Mouse (Mus musculus) B cell, adult 2 months (primary cell): ENCODE data around the gene Ube3b.

ENCODE experiments used
- DNase-seq, 2 experiments: peaks; one replicate each; pipeline ENCODE4 v3.0.0; 2022

Gene Ube3b

DNA sequence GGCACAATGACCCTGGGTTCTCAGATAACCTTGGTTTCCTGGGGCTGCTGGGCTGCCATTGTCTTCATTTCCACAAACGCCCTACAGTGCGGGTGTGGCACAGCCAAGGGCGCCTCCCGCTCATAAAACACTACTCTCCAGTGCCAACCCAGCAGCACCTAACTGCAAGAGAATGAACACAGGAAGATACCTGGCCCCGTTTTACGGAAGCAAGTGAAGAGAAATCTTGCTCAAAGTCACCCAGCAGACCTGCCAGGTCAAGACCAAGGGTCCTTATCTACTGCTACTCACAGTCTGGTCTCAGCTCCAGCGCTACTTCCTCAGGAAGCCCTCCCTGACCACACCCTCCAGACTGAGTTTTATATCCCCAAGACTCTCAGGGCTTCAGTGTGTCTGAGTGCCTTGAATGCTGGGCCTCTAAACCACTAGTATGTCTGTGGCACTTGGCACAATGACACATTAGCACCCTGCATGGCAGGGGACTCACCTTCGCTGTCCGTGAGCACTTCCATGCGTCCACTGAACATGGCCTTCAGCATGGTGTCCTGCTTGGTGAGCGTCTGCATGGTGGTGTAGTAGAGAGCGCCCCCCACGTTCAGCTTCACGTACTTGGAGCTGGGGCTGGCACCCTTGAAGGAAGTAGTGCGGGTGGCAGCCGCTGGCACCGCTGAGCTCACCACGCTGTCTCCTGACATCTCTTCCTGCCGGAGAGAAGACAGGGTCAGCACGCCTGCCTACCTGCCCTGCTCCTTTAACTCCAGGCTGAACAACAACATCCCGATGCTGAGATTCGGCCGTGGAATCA is 5.8 kb upstream of the Ube3b start:
- DNase-seq: peak in 1 of 2 experiments; percentile 28

DNA sequence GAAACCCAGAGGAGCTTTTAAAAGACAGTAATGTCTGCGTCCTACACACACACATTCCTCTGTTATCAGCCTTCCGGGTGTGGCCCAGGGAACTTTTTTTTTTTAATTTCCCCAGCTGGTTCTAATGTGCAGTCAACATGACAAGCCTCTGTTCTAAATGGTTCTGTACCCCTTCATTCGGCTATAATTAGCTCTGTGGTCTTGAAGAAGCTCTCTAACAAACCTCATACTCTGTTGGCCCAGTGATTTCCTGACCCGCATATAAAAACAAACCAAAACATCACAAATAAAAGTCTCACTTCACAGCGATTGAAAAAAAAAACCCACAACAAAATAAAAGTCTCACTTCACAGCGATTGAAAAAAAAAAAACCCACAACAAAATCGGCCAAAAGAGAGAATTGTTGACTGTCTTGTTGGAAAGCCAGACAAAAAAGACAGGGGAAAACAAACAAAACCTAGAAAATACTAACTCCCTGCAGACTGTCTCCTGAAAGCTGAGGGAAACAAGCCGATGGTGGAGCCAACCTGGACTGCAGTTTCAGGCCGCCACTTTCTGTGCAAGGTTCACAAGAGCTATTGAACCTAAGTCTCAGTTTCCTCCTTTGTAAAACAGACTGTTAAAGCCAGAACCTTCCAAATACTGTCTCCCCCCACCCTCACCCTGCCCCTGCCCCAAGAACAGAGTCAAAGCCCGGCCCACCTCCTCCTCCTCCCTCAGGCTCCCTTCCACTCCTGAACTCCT is 2.1 kb upstream of the Ube3b start:
- DNase-seq: peak; percentile 34 to 40

DNA sequence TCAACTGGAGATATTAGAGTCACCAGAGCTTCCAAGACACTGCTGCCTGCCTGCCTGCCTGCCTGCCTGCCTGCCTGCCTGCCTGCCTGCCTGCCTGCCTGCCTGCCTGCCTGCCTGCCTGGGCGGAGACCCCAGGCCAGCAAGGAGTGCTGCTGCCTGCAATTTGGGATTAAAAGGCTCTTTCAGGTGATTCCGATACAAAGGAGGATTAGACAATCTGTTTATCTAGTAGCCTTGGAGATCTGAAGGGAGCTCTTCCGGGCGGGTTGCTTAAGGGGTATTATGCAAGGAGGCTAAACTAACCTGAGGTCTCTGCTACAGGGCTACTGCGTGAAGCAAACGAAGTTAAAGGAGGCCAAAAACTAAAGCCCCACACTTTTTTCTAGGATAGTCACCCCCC is 1.5 kb upstream of the Ube3b start:
- DNase-seq: peak in 1 of 2 experiments; percentile 21

DNA sequence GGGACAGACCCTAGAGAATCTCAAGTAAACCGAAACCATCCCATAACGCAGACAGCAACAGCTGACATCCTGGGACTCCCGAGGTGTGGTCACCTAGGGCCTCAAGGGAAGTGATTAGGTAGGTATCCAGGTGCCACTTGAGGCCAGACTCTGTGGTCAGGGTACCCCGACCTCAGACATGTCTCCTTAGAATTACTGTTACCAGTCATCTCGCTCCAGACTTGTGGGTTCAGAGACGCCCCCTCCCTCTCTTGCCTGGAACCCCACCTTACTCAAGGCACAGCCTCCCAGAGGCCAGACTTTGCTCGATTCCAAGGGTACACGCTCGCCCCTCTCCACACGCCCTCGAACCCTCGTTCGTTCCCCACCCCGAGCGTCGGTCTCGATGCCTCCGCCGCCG is 644 bp upstream of the Ube3b start:
- peak; percentile 50 to 51 for DNase-seq

DNA sequence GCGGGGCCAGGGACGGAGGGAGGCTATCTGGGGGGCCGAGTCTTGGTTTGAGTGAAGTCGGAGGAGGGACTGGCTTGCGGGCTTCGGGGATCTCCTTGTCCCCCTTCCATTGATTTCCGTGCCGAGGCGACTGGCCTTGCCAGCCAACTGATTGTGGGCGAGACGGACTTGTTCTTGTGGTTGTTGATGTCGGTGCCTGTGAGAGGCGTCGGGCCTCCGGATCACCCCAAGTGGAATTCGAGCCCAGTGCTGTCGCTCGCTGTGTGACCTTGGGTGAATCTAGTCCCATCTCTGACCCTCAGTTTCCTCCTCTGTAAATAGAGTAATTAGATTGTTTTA is 575 bp downstream of the Ube3b start:
- no peak for DNase-seq

DNA sequence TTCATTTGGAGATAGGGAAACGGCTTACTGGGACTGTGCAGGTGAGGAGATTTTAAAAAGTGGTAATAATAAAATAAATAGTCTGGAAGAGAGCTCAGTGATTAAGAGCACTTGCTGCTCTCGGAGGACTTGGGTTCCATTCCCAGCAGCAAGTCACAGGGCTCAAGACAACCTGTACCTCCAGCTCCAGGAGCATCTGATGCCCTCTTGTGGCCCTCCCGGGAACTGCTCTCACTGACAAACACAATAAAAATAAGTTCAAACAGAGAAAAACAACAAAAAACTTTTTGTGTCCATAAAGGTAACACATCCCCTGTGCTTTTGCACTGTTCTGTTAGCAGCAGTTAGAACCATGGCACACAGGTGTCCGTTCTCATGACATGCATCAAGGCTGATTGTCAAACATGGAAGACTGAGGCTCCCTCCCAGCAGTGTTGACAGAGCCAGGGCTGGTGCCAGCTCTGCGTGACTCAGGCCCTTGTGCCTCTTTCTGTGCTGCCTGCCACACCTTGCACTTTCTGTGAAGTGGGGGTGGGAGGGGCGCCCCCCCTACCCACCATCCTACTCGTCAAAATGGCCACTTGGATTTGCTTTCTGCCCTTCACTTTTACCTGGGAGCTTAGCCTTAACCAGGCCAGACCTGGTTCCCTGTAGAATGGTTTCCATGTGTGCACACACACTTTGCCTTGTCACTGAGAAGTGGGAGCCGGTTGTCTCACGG is 2.9 kb downstream of the Ube3b start:
- peak; percentile 81 to 84 for DNase-seq

DNA sequence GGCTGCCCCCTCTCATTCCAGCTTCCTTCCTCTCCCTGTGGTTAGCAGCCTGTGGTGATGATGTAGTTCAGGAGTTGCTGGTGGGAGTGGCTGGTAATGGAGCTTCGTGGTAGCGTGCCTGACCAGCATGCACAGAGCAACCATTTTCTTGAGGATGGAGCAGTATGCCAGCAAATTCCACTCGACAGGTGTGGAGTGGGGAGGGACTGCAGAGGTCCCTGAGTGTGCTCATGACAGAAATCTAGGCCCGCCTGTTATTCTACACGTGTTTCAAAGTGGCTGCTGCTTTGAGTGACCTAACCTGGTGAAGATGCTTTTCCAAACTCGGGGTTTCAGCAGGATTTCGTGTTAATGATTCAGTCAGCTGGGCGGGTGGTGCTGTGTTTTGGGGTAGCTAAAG is 4.0 kb downstream of the Ube3b start:
- no peak for DNase-seq

DNA sequence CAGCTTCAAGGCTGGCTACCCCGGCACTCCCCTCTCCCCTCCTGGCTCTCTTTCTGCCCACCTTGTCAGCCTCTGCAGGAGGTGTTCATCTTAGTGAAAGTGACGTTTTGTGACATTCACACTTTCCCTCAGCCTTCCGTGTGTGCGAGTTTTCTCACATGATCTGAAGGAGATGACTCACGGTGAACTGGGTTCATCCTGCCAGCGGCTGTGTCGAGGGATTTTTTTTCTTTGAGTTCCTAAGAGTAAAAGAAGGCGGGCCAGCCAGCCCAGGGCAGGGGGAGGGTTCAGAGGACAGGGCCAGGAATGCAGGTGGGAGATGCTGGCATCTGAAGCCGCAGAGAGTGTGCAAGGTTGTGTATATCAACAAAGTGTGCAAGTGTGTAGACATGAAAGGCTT is 12.8 kb downstream of the Ube3b start:
- DNase-seq: no peak

DNA sequence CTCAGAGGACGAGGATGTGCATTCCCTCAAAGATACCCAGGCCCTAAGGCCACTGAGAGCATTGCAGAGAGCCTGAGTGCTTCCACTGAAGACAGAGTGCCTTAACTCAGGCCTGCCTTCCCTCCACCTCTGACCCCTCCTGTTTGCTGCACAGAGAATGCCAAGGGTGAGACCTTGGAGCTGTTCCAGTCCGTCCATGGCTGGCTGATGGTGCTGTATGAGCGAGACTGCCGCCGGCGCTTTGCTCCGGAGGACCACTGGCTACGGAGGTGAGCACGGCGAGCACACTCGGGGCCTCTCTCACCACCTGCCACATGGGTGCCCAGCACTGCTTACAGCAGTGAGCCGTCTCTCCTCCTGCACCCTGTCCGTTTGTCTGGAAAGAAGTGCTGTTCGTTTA is 26.2 kb downstream of the Ube3b start:
- DNase-seq: no peak

DNA sequence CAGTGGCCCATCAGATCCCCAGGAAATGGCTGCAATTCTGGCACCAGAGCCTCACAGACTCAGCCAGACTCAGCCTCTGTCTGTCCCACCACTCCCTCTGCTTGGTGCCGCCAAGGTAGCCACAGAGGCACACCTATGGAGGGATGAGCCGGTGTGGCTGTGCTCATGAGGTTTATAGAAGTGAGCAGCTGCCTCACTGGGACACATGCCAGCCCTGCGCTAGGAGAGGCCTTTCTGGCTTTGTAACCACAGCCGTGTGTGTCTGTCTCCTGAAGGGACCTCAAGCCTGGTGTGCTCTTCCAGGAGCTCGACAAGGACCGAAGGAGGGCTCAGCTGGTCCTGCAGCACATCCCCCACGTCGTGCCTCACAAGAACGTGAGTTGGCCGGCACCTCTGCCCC is 26.9 kb downstream of the Ube3b start:
- DNase-seq: no peak

DNA sequence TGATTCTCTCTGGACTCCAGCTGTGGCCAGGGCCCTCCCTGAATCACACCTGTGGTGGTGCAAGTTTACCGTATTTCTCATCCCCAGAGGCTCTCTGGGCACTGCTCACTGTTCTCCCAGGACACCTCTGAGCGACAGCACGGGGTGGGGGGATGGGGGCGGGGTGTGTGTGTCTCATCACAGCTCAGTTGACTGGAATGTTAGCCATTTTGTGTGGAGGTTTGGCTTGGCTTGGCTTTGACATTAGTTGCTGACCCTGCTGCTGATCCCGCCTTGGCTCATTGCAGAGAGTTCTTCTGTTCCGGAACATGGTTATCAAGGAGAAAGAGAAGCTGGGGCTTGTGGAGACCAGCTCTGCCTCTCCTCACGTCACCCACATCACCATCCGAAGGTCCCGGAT is 27.4 kb downstream of the Ube3b start:
- no peak for DNase-seq

DNA sequence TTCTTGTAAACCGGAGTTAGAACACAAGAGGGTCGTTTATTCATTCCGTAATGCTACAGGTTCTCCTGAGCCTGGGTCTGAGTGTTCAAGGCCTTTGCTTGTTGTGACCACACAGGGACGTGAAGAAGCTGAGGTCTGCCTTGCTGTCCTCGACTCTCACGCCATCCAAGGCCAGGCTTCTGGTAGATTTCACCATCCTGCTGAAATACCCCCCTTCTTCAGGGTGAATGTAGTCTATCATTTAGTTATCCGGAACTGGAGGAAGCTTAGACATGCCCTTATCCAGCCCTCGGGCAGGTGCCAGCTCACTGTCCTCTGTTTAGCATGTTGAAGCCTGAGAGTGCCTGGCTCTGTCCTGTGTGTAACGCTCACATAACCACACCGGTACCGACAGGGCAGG is 28.4 kb downstream of the Ube3b start:
- no peak for DNase-seq

DNA sequence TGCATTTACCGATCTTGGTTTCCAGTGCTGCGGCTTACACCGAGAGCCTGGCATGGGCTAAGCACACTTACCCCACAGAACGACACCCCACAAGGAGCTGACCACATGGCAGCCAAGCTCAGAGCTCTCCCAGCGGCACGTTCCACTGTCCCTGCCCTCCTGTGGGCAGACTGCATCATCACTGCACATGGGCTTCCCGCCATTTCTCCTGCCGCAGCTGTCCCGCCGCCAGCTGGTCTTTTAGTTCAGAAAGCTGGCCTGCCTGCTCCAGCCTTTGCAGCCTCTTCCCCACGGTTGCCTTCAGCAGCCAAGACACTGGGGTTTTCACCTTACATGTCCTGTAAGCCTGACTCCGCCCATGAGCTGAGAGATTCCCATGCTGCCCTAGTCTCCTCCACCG is 30.0 kb downstream of the Ube3b start:
- DNase-seq: no peak

DNA sequence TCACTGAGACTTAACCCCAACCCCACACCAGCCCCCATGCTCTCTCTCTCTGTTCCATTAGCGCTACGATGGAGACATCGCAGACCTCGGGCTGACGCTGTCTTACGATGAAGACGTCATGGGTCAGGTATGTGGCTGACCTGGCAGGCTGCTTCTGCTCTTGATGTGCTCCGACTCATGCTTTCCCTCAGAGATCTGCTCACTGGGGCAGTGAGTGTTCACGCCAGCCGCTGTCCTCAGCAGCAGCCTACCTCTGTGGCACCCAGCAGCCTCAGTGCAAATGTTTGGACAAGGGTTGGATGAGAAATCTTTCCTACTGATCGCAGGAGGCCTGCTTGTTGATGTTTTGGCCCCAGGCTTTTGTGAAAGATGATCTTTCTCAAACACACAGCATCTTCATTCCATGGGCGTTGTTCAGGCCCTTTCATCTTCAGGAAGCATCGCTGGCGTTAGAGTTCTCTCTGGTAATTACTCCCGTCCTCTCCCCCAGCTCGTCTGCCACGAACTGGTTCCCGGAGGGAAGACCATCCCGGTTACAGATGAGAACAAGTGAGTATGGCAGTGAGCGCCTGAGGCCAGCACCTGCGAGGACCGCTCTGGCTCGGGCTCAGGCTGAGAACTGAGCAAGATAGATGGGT is 32.1 kb downstream of the Ube3b start:
- DNase-seq: no peak

DNA sequence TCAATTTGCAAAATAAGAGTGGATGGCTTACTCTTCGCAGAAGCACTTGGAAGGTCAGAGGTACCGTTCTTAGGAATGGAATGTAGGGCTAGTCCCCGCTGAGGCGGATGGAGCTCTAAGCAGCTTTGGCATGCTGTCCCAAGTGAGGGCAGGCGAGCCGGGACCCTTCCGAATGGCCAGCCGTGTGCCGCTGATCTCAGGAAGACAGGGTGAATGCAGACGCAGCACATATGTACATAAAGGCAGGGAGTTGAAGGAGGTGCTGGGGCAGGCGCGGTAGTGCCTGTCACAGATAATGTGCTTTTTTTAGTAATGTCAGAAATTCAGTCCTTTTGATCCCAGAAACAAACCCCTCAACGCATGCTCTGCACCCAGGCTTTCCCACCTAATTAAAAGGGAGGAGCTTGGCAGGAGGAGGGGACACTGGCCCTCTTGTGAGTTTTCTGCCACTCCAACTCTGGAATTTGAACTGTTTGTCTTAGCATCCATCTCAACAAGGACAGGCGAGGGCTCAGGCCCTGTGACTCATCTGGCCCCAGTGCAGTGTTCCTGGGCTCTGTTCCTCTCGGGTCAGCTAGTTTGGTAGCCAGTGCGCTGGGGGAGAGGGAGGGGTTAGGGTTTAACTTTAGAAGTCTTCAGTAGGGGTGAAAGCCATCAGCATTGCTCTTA is 32.8 kb downstream of the Ube3b start:
- DNase-seq: no peak

DNA sequence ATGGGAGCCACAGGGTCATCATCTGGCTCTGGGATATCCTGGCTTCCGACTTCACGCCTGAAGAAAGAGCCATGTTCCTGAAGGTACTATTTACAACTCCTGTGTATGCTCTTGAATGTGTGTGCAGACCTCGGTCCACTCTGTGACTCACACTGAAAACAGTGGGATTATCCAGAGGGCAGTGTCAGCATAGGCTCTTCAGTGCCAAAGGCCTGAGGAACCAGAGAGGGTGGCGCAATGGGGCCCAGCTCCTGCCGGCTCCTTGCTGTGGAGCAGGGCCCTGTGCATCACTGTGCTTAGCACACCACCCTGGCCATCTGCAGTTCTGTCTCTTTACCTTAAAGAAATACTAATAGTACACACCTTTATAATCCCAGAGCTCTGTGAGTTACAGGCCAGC is 35.2 kb downstream of the Ube3b start:
- DNase-seq: no peak

DNA sequence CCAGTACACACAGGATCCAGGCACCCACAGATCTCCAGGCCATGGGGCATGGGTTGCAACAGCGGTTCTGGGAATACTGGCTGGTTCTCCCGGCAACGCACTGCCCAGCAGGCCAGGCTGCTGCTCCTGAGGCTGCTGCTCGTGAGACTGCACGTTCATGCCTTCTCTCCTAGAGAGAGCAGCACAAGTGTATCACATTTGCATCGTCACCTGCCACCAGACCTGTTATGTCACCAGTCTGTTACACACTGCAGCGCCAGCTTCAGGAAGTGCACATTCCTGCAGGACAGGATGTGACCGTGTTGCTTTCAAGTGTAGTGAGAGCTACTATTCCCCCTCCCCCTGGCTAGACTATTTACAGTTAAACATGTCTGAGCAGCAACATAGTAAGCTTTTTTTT is 36.4 kb downstream of the Ube3b start:
- no peak for DNase-seq

DNA sequence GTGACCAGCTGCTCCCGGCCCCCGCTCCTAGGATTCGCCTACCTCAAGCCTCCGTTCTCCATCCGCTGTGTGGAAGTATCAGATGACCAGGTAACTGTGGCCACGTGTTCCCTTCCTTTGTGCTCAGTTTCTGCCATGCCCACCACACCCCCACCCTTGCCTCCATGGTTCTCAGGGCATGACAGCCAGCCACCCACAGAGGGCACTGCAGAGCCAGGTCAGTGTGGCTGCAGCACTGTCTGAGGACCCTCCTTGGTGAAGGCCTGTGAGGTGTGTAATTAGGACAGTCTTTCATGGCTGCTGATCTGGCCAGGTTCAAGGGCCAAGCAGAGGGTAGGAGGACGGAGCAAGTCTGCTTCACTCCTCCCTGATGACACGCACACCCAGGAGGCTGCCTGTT is 38.1 kb downstream of the Ube3b start:
- DNase-seq: peak in 1 of 2 experiments; percentile 11

DNA sequence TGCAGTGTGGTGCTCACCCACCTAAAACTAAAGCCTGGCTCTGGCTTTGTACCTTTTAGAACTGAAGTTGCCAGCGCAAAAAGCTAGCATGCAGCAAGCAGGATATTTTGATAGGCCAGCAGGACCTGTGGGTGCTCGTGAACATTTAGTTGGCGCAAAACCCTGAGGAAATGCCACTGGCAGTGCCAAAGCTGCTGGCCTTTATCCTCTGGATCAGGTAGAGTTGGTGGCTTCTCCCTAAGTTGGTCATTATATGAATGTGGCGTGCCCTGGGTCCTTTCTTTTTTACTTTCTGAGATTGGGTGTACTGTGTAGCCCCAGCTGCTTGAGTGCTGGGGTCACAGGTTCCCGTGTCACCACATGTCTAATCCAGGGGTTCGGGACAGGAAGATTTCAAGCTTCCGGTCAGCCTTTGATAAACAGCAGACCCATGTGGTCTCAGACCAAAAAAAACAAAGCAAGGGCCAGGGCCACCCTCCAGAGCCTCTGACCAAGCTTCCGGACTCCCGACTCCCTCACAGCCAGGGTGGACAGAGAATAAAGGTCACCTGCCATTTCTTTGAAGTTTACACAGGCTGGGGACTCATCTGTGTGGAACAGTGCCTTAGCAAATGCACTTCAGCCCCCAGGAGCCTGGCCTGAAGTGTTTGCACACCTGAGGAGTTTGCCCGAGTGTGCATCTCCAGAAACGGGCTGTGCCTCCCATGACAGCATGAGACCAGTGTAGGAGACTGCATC is 41.3 kb downstream of the Ube3b start:
- no peak for DNase-seq

DNA sequence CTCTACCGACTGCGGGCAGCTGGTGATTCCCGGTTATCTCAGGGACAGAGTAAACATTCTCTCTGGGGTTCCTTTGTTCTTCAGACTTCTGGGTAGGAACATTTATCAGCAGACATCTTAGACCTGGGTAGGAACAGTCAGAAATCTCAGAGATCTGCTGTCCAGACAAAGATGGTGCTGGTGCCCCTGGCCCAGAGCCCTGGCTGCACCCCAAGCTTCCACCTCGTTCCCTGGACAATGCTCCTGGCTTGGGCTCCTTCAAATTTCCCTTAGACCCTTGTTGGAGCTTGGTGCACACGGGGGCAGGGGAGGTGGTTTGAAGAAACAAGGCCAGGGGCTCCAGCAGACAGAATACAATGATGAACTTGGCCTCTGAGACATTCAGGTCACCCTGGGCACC is 42.2 kb downstream of the Ube3b start:
- no peak for DNase-seq

DNA sequence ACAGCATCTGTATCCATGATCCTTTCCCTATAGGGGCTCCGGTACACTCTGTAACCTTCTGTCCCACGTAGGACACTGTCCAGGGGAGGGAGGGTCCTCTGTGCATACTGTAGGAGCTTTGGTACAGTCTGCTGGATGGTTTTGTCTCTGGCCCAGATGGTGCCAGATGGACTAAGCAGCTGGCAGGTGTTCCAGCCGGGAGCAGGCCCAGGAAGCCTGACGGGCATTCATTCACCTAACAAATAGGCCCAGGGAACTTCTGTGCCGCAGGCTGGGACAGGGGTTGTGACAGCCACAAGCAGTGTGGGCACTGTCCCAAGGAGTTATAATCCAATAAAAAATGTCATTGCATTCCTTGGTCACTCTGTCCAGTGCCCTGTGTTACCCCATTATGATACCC is 43.6 kb downstream of the Ube3b start:
- no peak for DNase-seq

DNA sequence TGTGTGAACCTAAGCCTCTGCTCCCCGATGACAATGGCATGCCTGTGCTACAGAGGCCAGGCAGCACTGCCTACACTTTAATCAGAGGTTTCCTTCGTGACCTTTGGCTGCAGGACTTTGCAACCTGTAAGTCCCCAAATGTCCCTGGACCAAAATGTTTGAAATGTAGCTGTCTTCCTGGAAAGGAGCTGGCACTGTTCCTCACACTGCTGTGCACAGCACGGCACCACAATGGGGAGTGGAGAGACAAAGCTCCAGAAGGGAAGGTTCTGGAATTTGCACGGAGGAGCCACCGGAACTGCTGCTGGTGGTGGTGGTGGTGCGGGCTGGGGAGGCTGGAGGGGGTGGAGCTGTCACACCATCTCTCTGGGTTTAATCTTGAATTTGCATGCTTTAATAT is 46.3 kb downstream of the Ube3b start:
- DNase-seq: no peak
